Mouse (Mus musculus) heart, postnatal 0 days (tissue): ENCODE measurements around the gene Racgap1. TPM values are rescaled to one million over a fixed set of nuclear protein-coding genes. Genes with fewer than 3 reads are reported as not detected.
A peak's percentile ranks its signal among the peaks of the same experiment; 100 is the strongest.

Experiments used
- ATAC-seq: fragments of 200-750 bp; cut with Nextera tagmentation; 2 replicates; pipeline ENCODE4 v1.8.0; 2017; ENCODE audit warnings: low read depth, moderate number of reproducible peaks, moderate library complexity; ENCODE audit not compliant: insufficient read depth
- DNase-seq: peaks from one replicate; pipeline ENCODE4 v3.0.0-alpha.2; 2016; ENCODE audit warnings: low spot score
- H3K27ac ChIP-seq: fragments of 300-500 bp; sonication (generic); 2 replicates; pipeline ENCODE4 v1.5.1; 2014; ENCODE audit warnings: low read depth, mild to moderate bottlenecking
- H3K27me3 ChIP-seq: fragments of 300-500 bp; sonication (generic); 2 replicates; pipeline ENCODE4 v1.6.1; 2014; ENCODE audit warnings: low read length, mixed read lengths; ENCODE audit not compliant: control insufficient read depth, insufficient read depth
- H3K36me3 ChIP-seq: fragments of 300-500 bp; sonication (generic); replicated peaks from 2 replicates; pipeline ENCODE4 v1.6.1; 2014; ENCODE audit warnings: low read length, mixed read lengths; ENCODE audit not compliant: control insufficient read depth, insufficient read depth
- H3K4me1 ChIP-seq: fragments of 300-500 bp; sonication (generic); 2 replicates; pipeline ENCODE4 v1.6.1; 2014; ENCODE audit warnings: antibody characterized with exemption; ENCODE audit not compliant: control insufficient read depth, insufficient read depth
- H3K4me2 ChIP-seq: fragments of 300-500 bp; sonication (generic); 2 replicates; pipeline ENCODE4 v1.6.1; 2014; ENCODE audit warnings: low read depth, mild to moderate bottlenecking, low read length, moderate library complexity
- H3K4me3 ChIP-seq: fragments of 300-500 bp; sonication (generic); 2 replicates; pipeline ENCODE4 v1.5.1; 2014; ENCODE audit warnings: low read depth, low read length
- H3K9ac ChIP-seq: fragments of 300-500 bp; sonication (generic); replicated peaks from 2 replicates; pipeline ENCODE4 v1.6.1; 2014; ENCODE audit warnings: low read depth, low read length, mixed read lengths
- H3K9me3 ChIP-seq: fragments of 300-500 bp; sonication (generic); replicated peaks from 2 replicates; pipeline ENCODE4 v1.6.1; 2016; ENCODE audit warnings: low read length; ENCODE audit not compliant: control insufficient read depth
- CTCF ChIP-seq: IDR thresholded peaks from 2 replicates; pipeline ENCODE4 v1.5.1; 2016; ENCODE audit warnings: antibody characterized with exemption, control low read depth, low read depth
- EP300 ChIP-seq: IDR thresholded peaks from 2 replicates; pipeline ENCODE4 v1.6.1; 2016; ENCODE audit warnings: antibody characterized with exemption, low read depth
- WGBS: fragments of 180-500 bp; shearing (Covaris S2); extraction: QIAGEN DNeasy Blood & Tissue Kit; methylation state at CpG from one replicate; pipeline ENCODE4 v1.1.7; 2014; 5-methylcytosine and 5-hydroxymethylcytosine counted together
- polyA plus RNA-seq: library from polyadenylated mRNA; unstranded; fragments of >200 nt; fragmentation: Nextera tagmentation; extraction: Ambion mirVana; gene quantifications from 2 replicates; pipeline ENCODE4 v1.2.1, GENCODE M21; 2015
- total RNA-seq: library from RNA; depleted of rRNA; stranded (reverse); fragments of >200 nt; gene quantifications from 2 replicates; pipeline ENCODE4 v1.2.3, GENCODE M21; 2014; ENCODE audit warnings: low replicate concordance

Racgap1 gene
- total and polyA plus RNA-seq, 2 experiments from 2014 or later: 36.8 to 59.2 TPM

- H3K9me3 ChIP-seq: no peaks in the 10 kb centered on the region
- TF ChIP-seq EP300 (no peak), CTCF (no peak)
- no peak for ATAC-seq
Observed at GRCm38 (mm10) chr15:99592177-99592576, 59.3 kb downstream of the Racgap1 start.

GRCm38 (mm10) chr15:99590429-99591084, 60.9 kb downstream of the Racgap1 start, which contains the start of gene Aqp5:
TSS of gene Aqp5 (plus strand) at chr15:99590782.
- WGBS: 3% methylated on average over 78 of the region's 83 CpGs
- ATAC-seq (peak; percentile 42; the same call in 1 of the 2 replicates), DNase-seq (no peak)
- peak within 1 kb of the TSS; percentile 60 for H3K4me2 ChIP-seq
- H3K9ac ChIP-seq: no peak within 1 kb of the TSS; the same call in 1 of the 2 replicates
- no peaks in the 10 kb centered on the region for H3K4me1 ChIP-seq
- peak within 1 kb of the TSS; percentile 40 for H3K4me3 ChIP-seq
- no peaks in the 10 kb centered on the region for H3K9me3 ChIP-seq
- no peak for TF ChIP-seq EP300
- TF ChIP-seq CTCF: no peak
- H3K36me3 ChIP-seq: no peaks in the 10 kb centered on the region
- H3K27ac ChIP-seq: no peak within 1 kb of the TSS
- peaks cover 98% of the 10 kb centered on the region for H3K27me3 ChIP-seq

More at GRCm38 (mm10) chr15:99592177-99592576, 59.3 kb downstream of the Racgap1 start:
- Histone ChIP-seq H3K9ac (no peak overlapping the region), H3K4me1 (no peaks in the 10 kb centered on the region), H3K27me3 (peaks cover 96% of the 10 kb centered on the region), H3K4me2 (no peak overlapping the region), H3K36me3 (no peaks in the 10 kb centered on the region), H3K27ac (no peak overlapping the region), H3K4me3 (no peak overlapping the region)
- 68% methylated on average over 8 of the region's 8 CpGs for WGBS
- no peak for DNase-seq

GRCm38 (mm10) chr15:99589704-99590103, 61.8 kb downstream of the Racgap1 start:
- no peak for DNase-seq
- Histone ChIP-seq H3K4me3 (no peak overlapping the region), H3K36me3 (no peaks in the 10 kb centered on the region), H3K9me3 (no peaks in the 10 kb centered on the region), H3K9ac (no peak overlapping the region), H3K27ac (no peak overlapping the region), H3K4me2 (no peak overlapping the region), H3K4me1 (peaks cover 5% of the 10 kb centered on the region; the same call in 1 of the 2 replicates), H3K27me3 (peaks cover 98% of the 10 kb centered on the region)
- 24% methylated on average over 7 of the region's 7 CpGs for WGBS
- no peak for ATAC-seq
- TF ChIP-seq CTCF (no peak), EP300 (no peak)

GRCm38 (mm10) chr15:99589237-99589636, 62.2 kb downstream of the Racgap1 start:
- Histone ChIP-seq H3K27me3 (peaks cover 98% of the 10 kb centered on the region), H3K9ac (no peak overlapping the region), H3K27ac (no peak overlapping the region), H3K4me3 (no peak overlapping the region), H3K36me3 (no peaks in the 10 kb centered on the region), H3K4me1 (peaks cover 10% of the 10 kb centered on the region; the same call in 1 of the 2 replicates), H3K9me3 (no peaks in the 10 kb centered on the region), H3K4me2 (no peak overlapping the region)
- no peak for DNase-seq
- TF ChIP-seq EP300: no peak
- no peak for TF ChIP-seq CTCF
- ATAC-seq: no peak
- 13% methylated on average over 9 of the region's 9 CpGs for WGBS

- no peak for TF ChIP-seq EP300
- no peak for TF ChIP-seq CTCF
- no peak overlapping the region for H3K4me2 ChIP-seq
- H3K9ac ChIP-seq: no peak overlapping the region
- WGBS: 82% methylated on average over 3 of the region's 3 CpGs
- DNase-seq (no peak), ATAC-seq (no peak)
- H3K36me3 ChIP-seq: no peaks in the 10 kb centered on the region
- no peaks in the 10 kb centered on the region for H3K9me3 ChIP-seq
- H3K27ac ChIP-seq: no peak overlapping the region
- no peak overlapping the region for H3K4me3 ChIP-seq
- peaks cover 94% of the 10 kb centered on the region for H3K27me3 ChIP-seq
- H3K4me1 ChIP-seq: peaks cover 13% of the 10 kb centered on the region; the same call in 1 of the 2 replicates
Observed at GRCm38 (mm10) chr15:99586525-99586924, 64.9 kb downstream of the Racgap1 start.
